Mouse (Mus musculus) brain, embryonic 14.5 days (tissue): ENCODE results near the gene Rxra.

Experiments
- CTCF ChIP-seq: fragments of 200-500 bp; IDR thresholded peaks from 2 replicates; pipeline ENCODE4 v1.5.1; 2012; ENCODE audit warnings: inconsistent platforms, mild to moderate bottlenecking, moderate library complexity, borderline replicate concordance; ENCODE audit not compliant: insufficient read depth, insufficient read length; ENCODE audit errors: extremely low read depth
- POLR2A ChIP-seq: fragments of 200-500 bp; IDR thresholded peaks from 2 replicates; pipeline ENCODE4 v1.6.1; 2012; ENCODE audit warnings: mild to moderate bottlenecking, inconsistent platforms, borderline replicate concordance; ENCODE audit not compliant: poor library complexity, insufficient read depth, insufficient read length, severe bottlenecking; ENCODE audit errors: extremely low read depth

GRCm38 (mm10) chr2:27676106-27676477 is at the start of gene Rxra:
- TF ChIP-seq CTCF (no peak), POLR2A (no peak)
